Mouse (Mus musculus) olfactory bulb, adult 2 months (tissue): Measurements from ENCODE around the gene Lypd6b.

Experiments used
- CTCF ChIP-seq: fragments of 200-500 bp; IDR thresholded peaks from 2 replicates; pipeline ENCODE4 v1.5.1; 2012; ENCODE audit warnings: low read depth, mild to moderate bottlenecking, low read length, moderate library complexity; ENCODE audit not compliant: insufficient read depth
- POLR2A ChIP-seq: fragments of 200-500 bp; IDR thresholded peaks from 2 replicates; pipeline ENCODE4 v1.6.1; 2012; ENCODE audit warnings: mild to moderate bottlenecking, low read depth, low read length, moderate library complexity; ENCODE audit not compliant: insufficient read depth

DNA sequence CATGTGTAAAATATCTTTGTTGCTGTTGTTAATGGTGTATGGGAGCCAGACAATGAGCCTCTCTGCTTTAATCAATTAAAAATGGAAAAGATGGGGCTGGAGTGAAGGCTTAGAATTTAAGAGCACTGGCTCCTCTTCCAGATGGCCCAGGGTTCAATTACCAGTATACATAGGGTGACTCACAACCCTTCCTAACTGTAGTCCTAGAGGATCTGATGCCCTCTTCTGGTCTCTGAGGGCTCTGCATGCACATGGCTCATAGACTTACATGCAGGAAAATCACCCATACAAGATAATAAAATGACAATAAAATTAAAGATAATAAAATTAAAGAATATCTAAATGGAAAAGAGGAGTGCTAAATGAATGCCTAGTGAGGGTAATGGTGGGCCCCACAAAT lies 11.8 kb upstream of the Lypd6b start:
- no peak for TF ChIP-seq POLR2A
- TF ChIP-seq CTCF: no peak
